ENCODE assay signal across 12 mouse cellular contexts in genomic region chr15:62825586-62825985, GRCm38 (mm10).
"Had no signal": no experiment of that assay in that cellular context is flagged by ENCODE, and none has a peak within 500 bp of the region (broad histone marks: within the 10 kb centered on the region; RNA-seq: fewer than 3 reads in every experiment).

No protein-coding gene starts in this region.

- DNase-seq: kidney, adult 11 months; kidney, adult 9 months; kidney, postnatal 36 days; lung, adult 18-20 months; midbrain, embryonic 14.5 days; spleen, adult 18-20 months; thymus, adult 18-20 months; thymus, postnatal 14 days had no signal

- H3K27me3 ChIP-seq: limb, embryonic 12.5 days; neural tube, embryonic 13.5 days had no signal

- H3K4me2 ChIP-seq: limb, embryonic 12.5 days; neural tube, embryonic 13.5 days had no signal

- H3K9me3 ChIP-seq: limb, embryonic 12.5 days; neural tube, embryonic 13.5 days had no signal

- H3K9ac ChIP-seq: limb, embryonic 12.5 days; liver, embryonic 14.5 days; neural tube, embryonic 13.5 days had no signal

- H3K36me3 ChIP-seq: limb, embryonic 12.5 days; neural tube, embryonic 13.5 days had no signal

- H3K27ac ChIP-seq: kidney, postnatal 0 days; limb, embryonic 12.5 days; liver, embryonic 14.5 days; neural tube, embryonic 13.5 days had no signal

- H3K4me1 ChIP-seq: limb, embryonic 12.5 days; neural tube, embryonic 13.5 days had no signal

- H3K4me3 ChIP-seq: limb, embryonic 12.5 days; neural tube, embryonic 13.5 days had no signal
